Mouse (Mus musculus) c-Kit-negative CD71-positive TER-119-positive erythroid progenitor cells, embryonic 14.5 days (primary cell): ENCODE results near the gene Tyk2.

ENCODE experiments used
- DNase-seq: peaks from one replicate; pipeline ENCODE4 v3.0.0-alpha.2; 2013; ENCODE audit warnings: low read depth, low spot score

Gene Tyk2

GRCm38 (mm10) chr9:21131059-21131956 lies at the start of gene Tyk2:
Tyk2 (minus strand) TSS chr9:21131243.
- DNase-seq = peak; percentile 60

- DNase-seq = no peak
Observed at GRCm38 (mm10) chr9:21180841-21181240, 49.8 kb upstream of the Tyk2 start.

GRCm38 (mm10) chr9:21180402-21180801 lies 49.4 kb upstream of the Tyk2 start:
- no peak for DNase-seq

- DNase-seq = no peak
Observed at GRCm38 (mm10) chr9:21172364-21172763, 41.3 kb upstream of the Tyk2 start.

- no peak for DNase-seq
Observed at GRCm38 (mm10) chr9:21169157-21169556, 38.1 kb upstream of the Tyk2 start.

- DNase-seq = peak; percentile 63
Observed at GRCm38 (mm10) chr9:21168161-21169123, 37.4 kb upstream of the Tyk2 start.

GRCm38 (mm10) chr9:21167140-21168097 lies 36.4 kb upstream of the Tyk2 start:
- no peak for DNase-seq

GRCm38 (mm10) chr9:21166516-21166915 lies 35.5 kb upstream of the Tyk2 start:
- no peak for DNase-seq

GRCm38 (mm10) chr9:21165952-21166451 lies 35.0 kb upstream of the Tyk2 start:
- DNase-seq = no peak

GRCm38 (mm10) chr9:21165041-21165951 lies 34.3 kb upstream of the Tyk2 start, which contains the start of gene Pde4a:
Pde4a (plus strand) TSS chr9:21165714.
- no peak for DNase-seq

- no peak for DNase-seq
Observed at GRCm38 (mm10) chr9:21164072-21164471, 33.0 kb upstream of the Tyk2 start.

GRCm38 (mm10) chr9:21163086-21164050 lies 32.3 kb upstream of the Tyk2 start:
- DNase-seq = no peak

GRCm38 (mm10) chr9:21161209-21161909 lies 30.3 kb upstream of the Tyk2 start:
- DNase-seq = peak; percentile 53

- no peak for DNase-seq
Observed at GRCm38 (mm10) chr9:21154787-21155186, 23.7 kb upstream of the Tyk2 start.

- DNase-seq = no peak
Observed at GRCm38 (mm10) chr9:21153833-21154232, 22.8 kb upstream of the Tyk2 start.

- DNase-seq = no peak
Observed at GRCm38 (mm10) chr9:21153331-21153730, 22.3 kb upstream of the Tyk2 start.

- DNase-seq = no peak
Observed at GRCm38 (mm10) chr9:21152715-21153114, 21.7 kb upstream of the Tyk2 start.
